Mouse (Mus musculus): ENCODE results near the gene Ano4.

Gene Ano4

DNA sequence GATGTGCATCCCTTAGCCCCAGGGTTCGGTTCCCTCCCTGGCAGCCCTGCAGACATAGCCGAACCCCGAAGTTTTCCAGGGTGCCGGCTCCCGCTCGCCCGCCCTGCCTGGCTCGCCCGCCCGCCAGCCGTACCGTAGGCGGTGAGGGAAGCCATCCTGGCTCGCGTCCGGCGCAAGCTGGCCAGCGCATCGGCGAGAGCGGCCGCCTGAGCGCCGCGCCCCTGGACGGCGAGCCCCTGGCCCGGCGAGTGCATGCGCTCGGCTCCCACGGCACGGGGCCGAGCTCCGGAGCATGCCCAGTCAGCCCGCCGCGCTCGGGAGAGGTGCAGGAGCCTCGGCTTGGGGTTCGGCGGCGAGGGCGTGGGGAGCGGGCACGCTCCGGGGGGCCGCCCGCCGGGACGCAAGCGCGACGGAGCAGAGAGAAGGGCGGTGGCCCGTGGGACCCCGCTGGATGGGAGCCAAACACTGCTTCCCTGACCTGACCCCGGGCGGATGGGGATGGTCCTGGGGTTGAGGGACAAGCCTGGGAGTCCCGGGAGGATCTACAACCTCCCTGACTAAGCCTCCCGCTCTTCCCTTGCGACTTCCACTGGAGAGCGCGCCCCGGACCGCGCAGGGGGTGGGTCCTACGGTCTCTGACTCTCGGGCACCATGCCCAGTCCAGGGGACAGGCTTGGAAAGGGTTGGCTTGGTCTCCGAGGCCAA is at the start of gene Ano4:
TSS of gene Ano4 (minus strand) at position 272 of the 705 bp plus-strand sequence.
- no peaks in the 10 kb centered on the region for H3K9me3 ChIP-seq (ENCODE audit: low read length)
- H3K4me3 ChIP-seq (replicated peaks; ENCODE audit: low read length): peak within 1 kb of the TSS; percentile 83
- H3K27me3 ChIP-seq (ENCODE audit: insufficient read depth, low read length): peaks cover 46% of the 10 kb centered on the region
- no peaks in the 10 kb centered on the region for H3K36me3 ChIP-seq (ENCODE audit: insufficient read depth, low read length)
- TF ChIP-seq NANOG (IDR thresholded peaks at IDR 0.05; ENCODE audit: borderline replicate concordance, low read length) (no peak), POU5F1 (IDR thresholded peaks at IDR 0.05; ENCODE audit: borderline replicate concordance, low read length) (no peak), CTCF (conservative IDR thresholded peaks at IDR 0.05; ENCODE audit: low read length) (no peak)
- peaks cover 39% of the 10 kb centered on the region for H3K4me1 ChIP-seq (replicated peaks; ENCODE audit: low read depth, low read length)

GRCm38 (mm10) chr10:89392687-89393086 is 48.1 kb upstream of the Ano4 start:
- Histone ChIP-seq H3K9me3 (ENCODE audit: low read length) (no peaks in the 10 kb centered on the region), H3K36me3 (ENCODE audit: insufficient read depth, low read length) (no peaks in the 10 kb centered on the region)

GRCm38 (mm10) chr10:89391571-89392163 is 47.1 kb upstream of the Ano4 start:
- TF ChIP-seq CTCF (conservative IDR thresholded peaks at IDR 0.05; ENCODE audit: low read length) (no peak), NANOG (IDR thresholded peaks at IDR 0.05; ENCODE audit: borderline replicate concordance, low read length) (no peak), POU5F1 (IDR thresholded peaks at IDR 0.05; ENCODE audit: borderline replicate concordance, low read length) (no peak)
- no peaks in the 10 kb centered on the region for H3K9me3 ChIP-seq (ENCODE audit: low read length)
- H3K4me3 ChIP-seq (replicated peaks; ENCODE audit: low read length): no peak overlapping the region
- peaks cover 24% of the 10 kb centered on the region for H3K4me1 ChIP-seq (replicated peaks; ENCODE audit: low read depth, low read length)
- H3K36me3 ChIP-seq (ENCODE audit: insufficient read depth, low read length): no peaks in the 10 kb centered on the region
- H3K27me3 ChIP-seq (ENCODE audit: insufficient read depth, low read length): no peaks in the 10 kb centered on the region

More at GRCm38 (mm10) chr10:89392687-89393086, 48.1 kb upstream of the Ano4 start:
- H3K27me3 ChIP-seq (ENCODE audit: insufficient read depth, low read length): no peaks in the 10 kb centered on the region
- H3K4me1 ChIP-seq (replicated peaks; ENCODE audit: low read depth, low read length): peaks cover 24% of the 10 kb centered on the region
- peak; percentile 50; the same call in 1 of the 2 replicates for TF ChIP-seq NANOG (IDR thresholded peaks at IDR 0.05; ENCODE audit: borderline replicate concordance, low read length)
- no peak for TF ChIP-seq CTCF (conservative IDR thresholded peaks at IDR 0.05; ENCODE audit: low read length)
- TF ChIP-seq POU5F1 (IDR thresholded peaks at IDR 0.05; ENCODE audit: borderline replicate concordance, low read length): no peak
- H3K4me3 ChIP-seq (replicated peaks; ENCODE audit: low read length): no peak overlapping the region

DNA sequence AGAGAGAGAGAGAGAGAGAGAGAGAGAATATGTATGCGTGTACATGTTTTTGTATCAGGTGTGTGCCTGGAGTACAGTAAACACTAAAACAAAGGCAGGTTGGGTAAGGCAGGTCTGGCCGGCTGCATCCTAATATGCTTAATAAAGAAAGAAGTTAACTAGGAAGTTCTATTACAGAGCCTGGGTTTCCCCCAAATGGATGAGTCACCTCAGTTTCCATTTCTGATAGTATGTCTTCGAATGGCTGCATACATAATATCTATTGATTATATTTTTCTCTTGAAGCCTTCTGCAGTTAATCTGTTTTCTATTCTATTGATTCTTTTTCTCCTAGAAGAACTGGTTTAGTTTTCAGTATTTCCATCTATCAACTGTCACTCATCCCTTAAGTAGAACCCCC is 41.9 kb upstream of the Ano4 start:
- Histone ChIP-seq H3K9me3 (ENCODE audit: low read length) (no peaks in the 10 kb centered on the region), H3K36me3 (ENCODE audit: insufficient read depth, low read length) (no peaks in the 10 kb centered on the region), H3K4me1 (replicated peaks; ENCODE audit: low read depth, low read length) (no peaks in the 10 kb centered on the region), H3K4me3 (replicated peaks; ENCODE audit: low read length) (no peak overlapping the region), H3K27me3 (ENCODE audit: insufficient read depth, low read length) (no peaks in the 10 kb centered on the region)
- no peak for TF ChIP-seq NANOG (IDR thresholded peaks at IDR 0.05; ENCODE audit: borderline replicate concordance, low read length)
- no peak for TF ChIP-seq POU5F1 (IDR thresholded peaks at IDR 0.05; ENCODE audit: borderline replicate concordance, low read length)
- TF ChIP-seq CTCF (conservative IDR thresholded peaks at IDR 0.05; ENCODE audit: low read length): no peak

- Histone ChIP-seq H3K4me1 (replicated peaks; ENCODE audit: low read depth, low read length) (no peaks in the 10 kb centered on the region), H3K27me3 (ENCODE audit: insufficient read depth, low read length) (no peaks in the 10 kb centered on the region), H3K9me3 (ENCODE audit: low read length) (no peaks in the 10 kb centered on the region), H3K36me3 (ENCODE audit: insufficient read depth, low read length) (no peaks in the 10 kb centered on the region), H3K4me3 (replicated peaks; ENCODE audit: low read length) (no peak overlapping the region)
- TF ChIP-seq POU5F1 (IDR thresholded peaks at IDR 0.05; ENCODE audit: borderline replicate concordance, low read length): no peak
- TF ChIP-seq CTCF (conservative IDR thresholded peaks at IDR 0.05; ENCODE audit: low read length): peak; percentile 85
Measured at GRCm38 (mm10) chr10:89383462-89383861, 38.9 kb upstream of the Ano4 start.

DNA sequence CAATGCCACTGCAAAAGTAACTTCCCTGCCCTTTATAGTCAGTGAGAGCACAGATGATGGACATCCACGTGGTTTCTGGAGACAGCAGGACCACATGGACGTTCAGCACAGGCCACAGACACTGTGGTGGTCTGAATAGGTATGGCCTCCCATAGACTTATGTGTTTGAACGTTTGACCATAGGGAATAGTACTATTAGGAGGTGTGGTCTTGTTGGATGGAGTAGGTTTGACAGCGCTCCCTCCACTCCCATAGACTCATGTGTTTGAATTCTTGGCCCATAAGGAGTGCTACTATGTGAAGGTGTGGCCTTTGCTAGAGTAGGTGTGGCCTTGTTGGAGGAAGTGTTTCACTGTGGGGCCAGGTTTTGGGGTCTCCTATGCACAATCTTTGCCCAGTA is 33.2 kb upstream of the Ano4 start:
- Histone ChIP-seq H3K4me1 (replicated peaks; ENCODE audit: low read depth, low read length) (no peaks in the 10 kb centered on the region), H3K4me3 (replicated peaks; ENCODE audit: low read length) (no peak overlapping the region)
- no peak for TF ChIP-seq NANOG (IDR thresholded peaks at IDR 0.05; ENCODE audit: borderline replicate concordance, low read length)
- no peak for TF ChIP-seq CTCF (conservative IDR thresholded peaks at IDR 0.05; ENCODE audit: low read length)
- no peak for TF ChIP-seq POU5F1 (IDR thresholded peaks at IDR 0.05; ENCODE audit: borderline replicate concordance, low read length)

GRCm38 (mm10) chr10:89370051-89370450 is 25.5 kb upstream of the Ano4 start:
- H3K9me3 ChIP-seq (ENCODE audit: low read length): no peaks in the 10 kb centered on the region
- H3K4me1 ChIP-seq (replicated peaks; ENCODE audit: low read depth, low read length): no peaks in the 10 kb centered on the region
- no peak overlapping the region for H3K4me3 ChIP-seq (replicated peaks; ENCODE audit: low read length)
- no peaks in the 10 kb centered on the region for H3K36me3 ChIP-seq (ENCODE audit: insufficient read depth, low read length)
- no peaks in the 10 kb centered on the region for H3K27me3 ChIP-seq (ENCODE audit: insufficient read depth, low read length)
- TF ChIP-seq NANOG (IDR thresholded peaks at IDR 0.05; ENCODE audit: borderline replicate concordance, low read length): no peak
- TF ChIP-seq CTCF (conservative IDR thresholded peaks at IDR 0.05; ENCODE audit: low read length): no peak
- TF ChIP-seq POU5F1 (IDR thresholded peaks at IDR 0.05; ENCODE audit: borderline replicate concordance, low read length): no peak

More for the DNA sequence above, 33.2 kb upstream of the Ano4 start:
- Histone ChIP-seq H3K9me3 (ENCODE audit: low read length) (no peaks in the 10 kb centered on the region), H3K36me3 (ENCODE audit: insufficient read depth, low read length) (no peaks in the 10 kb centered on the region), H3K27me3 (ENCODE audit: insufficient read depth, low read length) (no peaks in the 10 kb centered on the region)

- Histone ChIP-seq H3K4me3 (replicated peaks; ENCODE audit: low read length) (no peak overlapping the region), H3K36me3 (ENCODE audit: insufficient read depth, low read length) (no peaks in the 10 kb centered on the region), H3K27me3 (ENCODE audit: insufficient read depth, low read length) (no peaks in the 10 kb centered on the region), H3K9me3 (ENCODE audit: low read length) (no peaks in the 10 kb centered on the region), H3K4me1 (replicated peaks; ENCODE audit: low read depth, low read length) (no peaks in the 10 kb centered on the region; the same call in 1 of the 2 replicates)
- no peak for TF ChIP-seq CTCF (conservative IDR thresholded peaks at IDR 0.05; ENCODE audit: low read length)
- no peak for TF ChIP-seq POU5F1 (IDR thresholded peaks at IDR 0.05; ENCODE audit: borderline replicate concordance, low read length)
- TF ChIP-seq NANOG (IDR thresholded peaks at IDR 0.05; ENCODE audit: borderline replicate concordance, low read length): no peak
Measured at GRCm38 (mm10) chr10:89358933-89359332, 14.4 kb upstream of the Ano4 start.
